Mouse (Mus musculus): ENCODE results near the gene Cpsf2. TPM values are rescaled to one million over a fixed set of nuclear protein-coding genes. Genes with fewer than 3 reads are reported as not detected.

The Cpsf2 gene
- total and polyA plus RNA-seq, 3 experiments = 3.7 to 13.3 (median 12.3) TPM

DNA sequence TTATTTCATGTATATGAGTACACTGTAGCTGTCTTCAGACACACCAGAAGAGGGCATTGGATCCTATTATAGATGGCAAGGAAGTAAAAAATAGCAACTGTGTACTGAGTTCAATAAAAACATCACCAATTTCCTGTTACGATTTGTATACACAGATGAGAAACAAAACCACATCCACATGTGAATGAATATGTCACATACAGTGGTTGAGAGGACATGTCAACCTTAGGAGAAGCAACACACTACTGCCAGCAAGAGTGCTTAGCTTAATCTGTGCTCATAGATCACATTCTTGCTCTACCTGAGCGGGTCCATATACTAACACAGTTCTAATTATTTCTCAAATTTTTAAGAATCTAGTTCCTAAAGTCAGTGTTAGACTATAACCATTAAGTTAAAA, 4.5 kb upstream of the Cpsf2 start:
- Histone ChIP-seq H3K36me3 (ENCODE audit: control insufficient read depth, insufficient read depth, low read length) (peaks cover 14% of the 10 kb centered on the region), H3K27ac (no peak overlapping the region), H3K27me3 (ENCODE audit: control insufficient read depth, insufficient read depth, low read length) (no peaks in the 10 kb centered on the region), H3K79me2 (replicated peaks; ENCODE audit: control insufficient read depth, insufficient read depth, low read length) (no peaks in the 10 kb centered on the region; the same call in none of the 2 replicates), H3K4me1 (ENCODE audit: control insufficient read depth, insufficient read depth, low read length) (no peaks in the 10 kb centered on the region; the same call in 1 of the 2 replicates), H3K9ac (ENCODE audit: low read depth, low read length) (no peak overlapping the region), H3K4me3 (no peak overlapping the region)
- intact Hi-C loops (cut with DNase I) = no loop called here
- DNase-seq = no peak
- TF ChIP-seq POLR2A (IDR thresholded peaks at IDR 0.05; ENCODE audit: insufficient read depth, low read depth, low read length) = no peak
- no peak for TF ChIP-seq CTCF (IDR thresholded peaks at IDR 0.05)
- TF ChIP-seq EP300 (IDR thresholded peaks at IDR 0.05; ENCODE audit: insufficient read depth, low read depth, low read length) = no peak
- 80% methylated on average over 2 of the region's 2 CpGs for WGBS

DNA sequence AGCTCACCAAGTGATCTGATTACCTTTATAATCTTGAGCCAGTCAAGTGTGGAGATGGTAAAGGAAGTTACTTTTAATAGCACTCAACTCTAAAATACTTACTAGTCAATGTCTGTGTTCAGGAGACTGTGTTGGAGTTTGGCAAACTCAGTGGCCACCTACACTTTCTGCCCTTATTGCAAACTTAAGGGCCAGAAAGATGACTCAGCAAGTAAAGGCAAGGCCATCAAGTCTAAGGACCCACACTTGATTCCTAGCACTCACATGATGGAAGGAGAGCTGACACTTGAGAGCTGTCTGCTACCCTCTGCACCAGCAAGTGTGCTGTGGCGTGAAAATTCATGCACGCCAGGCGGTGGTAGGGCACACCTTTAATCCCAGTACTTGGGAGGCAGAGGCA, 3.6 kb upstream of the Cpsf2 start:
- no peak for DNase-seq
- Histone ChIP-seq H3K36me3 (ENCODE audit: control insufficient read depth, insufficient read depth, low read length) (peaks cover 12% of the 10 kb centered on the region), H3K27ac (no peak overlapping the region), H3K79me2 (replicated peaks; ENCODE audit: control insufficient read depth, insufficient read depth, low read length) (no peaks in the 10 kb centered on the region; the same call in none of the 2 replicates), H3K4me3 (no peak overlapping the region), H3K27me3 (ENCODE audit: control insufficient read depth, insufficient read depth, low read length) (no peaks in the 10 kb centered on the region), H3K4me1 (ENCODE audit: control insufficient read depth, insufficient read depth, low read length) (peaks cover 3% of the 10 kb centered on the region), H3K9ac (ENCODE audit: low read depth, low read length) (no peak overlapping the region)
- intact Hi-C loops (cut with DNase I) = no loop called here
- 99% methylated on average over 3 of the region's 3 CpGs for WGBS
- TF ChIP-seq CTCF (IDR thresholded peaks at IDR 0.05) (no peak), POLR2A (IDR thresholded peaks at IDR 0.05; ENCODE audit: insufficient read depth, low read depth, low read length) (no peak), EP300 (IDR thresholded peaks at IDR 0.05; ENCODE audit: insufficient read depth, low read depth, low read length) (no peak)

DNA sequence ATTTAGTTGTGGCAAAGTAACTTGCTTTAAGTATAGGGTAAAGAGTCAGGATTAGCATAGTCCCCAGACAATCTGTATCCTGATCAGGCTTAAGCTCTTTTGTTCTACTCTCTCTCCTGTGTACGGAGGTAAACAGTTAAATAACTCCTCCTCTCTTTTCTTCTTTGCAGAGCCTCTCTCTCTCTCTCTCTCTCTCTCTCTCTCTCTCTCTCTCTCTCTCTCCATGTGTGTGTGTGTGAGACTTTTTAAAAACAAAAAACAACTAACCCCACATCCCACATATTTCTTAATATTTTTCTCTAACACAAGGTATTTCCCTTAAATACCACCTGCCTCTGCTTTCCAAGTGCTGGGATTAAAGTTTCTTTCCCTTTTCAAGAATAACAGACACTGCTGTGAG, 1.2 kb upstream of the Cpsf2 start:
- peak overlapping the region; percentile 99 for H3K27ac ChIP-seq
- H3K27me3 ChIP-seq (ENCODE audit: control insufficient read depth, insufficient read depth, low read length) = no peaks in the 10 kb centered on the region
- 12% methylated on average over 1 of the region's 1 CpGs for WGBS
- intact Hi-C loops (cut with DNase I) = no loop called here
- peaks cover 3% of the 10 kb centered on the region for H3K79me2 ChIP-seq (replicated peaks; ENCODE audit: control insufficient read depth, insufficient read depth, low read length)
- H3K4me1 ChIP-seq (ENCODE audit: control insufficient read depth, insufficient read depth, low read length) = peaks cover 3% of the 10 kb centered on the region
- peak overlapping the region; percentile 93 for H3K4me3 ChIP-seq
- no peak for DNase-seq
- H3K36me3 ChIP-seq (ENCODE audit: control insufficient read depth, insufficient read depth, low read length) = peaks cover 7% of the 10 kb centered on the region
- TF ChIP-seq CTCF (IDR thresholded peaks at IDR 0.05) = no peak
- TF ChIP-seq POLR2A (IDR thresholded peaks at IDR 0.05; ENCODE audit: insufficient read depth, low read depth, low read length) = no peak
- TF ChIP-seq EP300 (IDR thresholded peaks at IDR 0.05; ENCODE audit: insufficient read depth, low read depth, low read length) = no peak
- no peak overlapping the region for H3K9ac ChIP-seq (ENCODE audit: low read depth, low read length)

DNA sequence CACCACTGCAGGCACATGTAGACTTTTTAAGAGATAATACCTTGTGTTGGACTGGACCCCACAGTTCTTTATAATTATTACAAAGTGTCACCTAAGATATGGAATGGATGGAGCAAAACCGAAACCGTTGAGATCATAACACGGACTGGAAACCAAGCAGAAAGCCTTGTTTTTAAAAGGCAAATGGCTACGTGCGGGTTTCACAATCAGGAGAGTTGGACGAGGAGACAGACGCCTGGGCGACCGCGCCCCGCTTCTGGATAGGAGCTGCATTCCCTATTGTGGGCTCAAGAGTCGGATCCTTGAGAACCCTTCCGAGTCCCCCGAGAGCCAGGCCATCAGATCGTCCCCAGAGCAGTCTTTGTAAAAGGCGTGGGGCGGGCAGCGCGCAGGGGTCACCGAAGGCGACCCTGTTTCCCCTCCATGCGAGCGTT, 604 bp upstream of the Cpsf2 start:
- TF ChIP-seq EP300 (IDR thresholded peaks at IDR 0.05; ENCODE audit: insufficient read depth, low read depth, low read length) (no peak), POLR2A (IDR thresholded peaks at IDR 0.05; ENCODE audit: insufficient read depth, low read depth, low read length) (no peak; the same call in 1 of the 2 replicates), CTCF (IDR thresholded peaks at IDR 0.05) (no peak)
- intact Hi-C loops (cut with DNase I) = loop anchor here (1.0 to 5.0 kb wide), 2 partner anchors 17 to 492 kb away; partner anchors contain the start of genes Atxn3 and Golga5
- peaks cover 4% of the 10 kb centered on the region for H3K79me2 ChIP-seq (replicated peaks; ENCODE audit: control insufficient read depth, insufficient read depth, low read length)
- H3K4me3 ChIP-seq = peak overlapping the region; percentile 93
- H3K4me1 ChIP-seq (ENCODE audit: control insufficient read depth, insufficient read depth, low read length) = peaks cover 5% of the 10 kb centered on the region
- peaks cover 7% of the 10 kb centered on the region for H3K36me3 ChIP-seq (ENCODE audit: control insufficient read depth, insufficient read depth, low read length)
- H3K27me3 ChIP-seq (ENCODE audit: control insufficient read depth, insufficient read depth, low read length) = no peaks in the 10 kb centered on the region
- peak overlapping the region; percentile 95 for H3K9ac ChIP-seq (ENCODE audit: low read depth, low read length)
- no peak for DNase-seq
- peak overlapping the region; percentile 99 for H3K27ac ChIP-seq
- under 1% methylated on average over 23 of the region's 23 CpGs for WGBS

DNA sequence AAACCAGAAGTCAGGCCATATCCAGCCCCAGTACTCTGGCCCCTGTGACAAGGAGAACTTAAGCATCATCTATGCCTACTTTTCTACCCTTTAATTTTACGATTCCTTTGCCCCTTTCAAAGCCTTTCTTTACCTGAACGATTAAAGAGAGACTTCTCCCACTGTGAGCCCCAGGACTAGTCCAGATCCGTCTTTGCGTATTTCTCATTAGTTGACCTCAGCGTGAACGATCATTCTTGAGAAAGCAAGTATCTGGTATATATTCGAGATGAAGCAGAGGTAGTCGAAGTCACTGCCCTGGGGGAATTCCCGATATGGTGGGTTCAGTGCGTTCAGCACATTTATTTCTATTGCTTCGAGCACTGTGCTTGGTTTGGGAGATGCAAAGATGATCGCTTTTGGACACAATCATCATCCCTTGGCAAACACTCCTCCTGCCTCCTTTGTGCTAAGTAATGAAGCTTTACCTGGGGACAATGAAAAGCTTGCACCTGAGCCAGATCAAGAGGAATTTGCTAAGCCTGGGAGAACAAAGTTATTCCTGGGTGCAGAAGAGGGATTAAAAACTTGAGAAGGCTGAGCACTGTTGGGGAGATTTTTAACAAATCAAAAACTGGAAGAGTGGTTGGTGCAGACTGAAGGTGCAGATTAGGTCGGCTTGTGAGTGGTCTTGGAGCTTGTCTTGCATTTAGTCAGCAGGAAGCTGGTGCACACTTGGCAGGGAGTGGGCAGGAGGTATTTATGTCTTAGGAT, 1.0 kb downstream of the Cpsf2 start:
- Histone ChIP-seq H3K79me2 (replicated peaks; ENCODE audit: control insufficient read depth, insufficient read depth, low read length) (peaks cover 4% of the 10 kb centered on the region), H3K36me3 (ENCODE audit: control insufficient read depth, insufficient read depth, low read length) (peaks cover 2% of the 10 kb centered on the region; the same call in 1 of the 2 replicates), H3K9ac (ENCODE audit: low read depth, low read length) (peak overlapping the region; percentile 95), H3K27me3 (ENCODE audit: control insufficient read depth, insufficient read depth, low read length) (no peaks in the 10 kb centered on the region), H3K4me1 (ENCODE audit: control insufficient read depth, insufficient read depth, low read length) (peaks cover 5% of the 10 kb centered on the region), H3K4me3 (peak overlapping the region; percentile 93), H3K27ac (peak overlapping the region; percentile 99)
- intact Hi-C loops (cut with DNase I) = loop anchor here (5.0 kb wide), 1 partner anchor 490 kb away; the partner anchor contains the start of gene Golga5
- no peak for DNase-seq
- WGBS = 19% methylated on average over 13 of the region's 13 CpGs
- no peak for TF ChIP-seq EP300 (IDR thresholded peaks at IDR 0.05; ENCODE audit: insufficient read depth, low read depth, low read length)

DNA sequence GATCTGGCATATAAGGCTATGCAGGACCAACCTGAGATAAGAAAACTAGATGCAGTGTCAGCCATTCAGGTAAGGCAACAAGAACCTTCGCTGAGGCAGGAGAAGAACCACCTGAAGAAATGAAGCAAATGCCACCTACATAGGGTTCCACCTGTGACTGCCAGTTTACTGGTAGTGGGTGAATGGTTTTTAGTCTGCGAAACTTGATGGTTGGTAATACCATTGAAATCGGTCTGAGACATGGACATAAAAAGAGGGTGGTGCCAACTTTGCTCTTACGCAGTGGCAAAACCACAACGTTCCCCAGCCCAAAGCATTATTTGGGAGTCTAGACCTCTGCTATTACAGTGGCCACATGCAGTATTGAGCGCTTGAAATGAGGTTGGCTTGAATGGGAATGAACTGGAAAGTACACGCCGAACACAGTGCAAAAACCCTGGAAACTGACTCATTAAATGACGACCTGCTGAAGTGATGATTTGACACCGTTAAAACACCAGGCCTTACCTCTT, 1.7 kb downstream of the Cpsf2 start:
- no peak overlapping the region for H3K4me3 ChIP-seq
- peaks cover 2% of the 10 kb centered on the region; the same call in 1 of the 2 replicates for H3K36me3 ChIP-seq (ENCODE audit: control insufficient read depth, insufficient read depth, low read length)
- peaks cover 5% of the 10 kb centered on the region for H3K4me1 ChIP-seq (ENCODE audit: control insufficient read depth, insufficient read depth, low read length)
- no peak for TF ChIP-seq EP300 (IDR thresholded peaks at IDR 0.05; ENCODE audit: insufficient read depth, low read depth, low read length)
- TF ChIP-seq POLR2A (IDR thresholded peaks at IDR 0.05; ENCODE audit: insufficient read depth, low read depth, low read length) = no peak
- no peak for TF ChIP-seq CTCF (IDR thresholded peaks at IDR 0.05)
- peaks cover 4% of the 10 kb centered on the region for H3K79me2 ChIP-seq (replicated peaks; ENCODE audit: control insufficient read depth, insufficient read depth, low read length)
- no peak overlapping the region for H3K27ac ChIP-seq
- H3K27me3 ChIP-seq (ENCODE audit: control insufficient read depth, insufficient read depth, low read length) = no peaks in the 10 kb centered on the region
- intact Hi-C loops (cut with DNase I) = loop anchor here (5.0 kb wide), 1 partner anchor 490 kb away; the partner anchor contains the start of gene Golga5
- DNase-seq = no peak
- 92% methylated on average over 10 of the region's 10 CpGs for WGBS
- H3K9ac ChIP-seq (ENCODE audit: low read depth, low read length) = no peak overlapping the region

Data from heart, adult 2 months (tissue).